Mouse (Mus musculus): ENCODE results near the gene Elf1.

The Elf1 gene

GRCm38 (mm10) chr14:79489150-79489549 is 8.2 kb downstream of the Elf1 start:
- no peak for DNase-seq (ENCODE audit: low read depth, low spot score)

GRCm38 (mm10) chr14:79490246-79490645 is 9.3 kb downstream of the Elf1 start:
- DNase-seq (ENCODE audit: low read depth, low spot score) = no peak

- DNase-seq (ENCODE audit: low read depth, low spot score) = no peak
Observed at GRCm38 (mm10) chr14:79494349-79494748, 13.4 kb downstream of the Elf1 start.

- DNase-seq (ENCODE audit: low read depth, low spot score) = no peak
Observed at GRCm38 (mm10) chr14:79499326-79499725, 18.3 kb downstream of the Elf1 start.

GRCm38 (mm10) chr14:79500756-79501155 is 19.8 kb downstream of the Elf1 start:
- no peak for DNase-seq (ENCODE audit: low read depth, low spot score)

- no peak for DNase-seq (ENCODE audit: low read depth, low spot score)
Observed at GRCm38 (mm10) chr14:79503371-79504075, 22.5 kb downstream of the Elf1 start.

GRCm38 (mm10) chr14:79504246-79505006 is 23.4 kb downstream of the Elf1 start:
- DNase-seq (ENCODE audit: low read depth, low spot score) = no peak

GRCm38 (mm10) chr14:79506207-79506606 is 25.2 kb downstream of the Elf1 start:
- no peak for DNase-seq (ENCODE audit: low read depth, low spot score)

- DNase-seq (ENCODE audit: low read depth, low spot score) = no peak
Observed at GRCm38 (mm10) chr14:79507846-79508245, 26.9 kb downstream of the Elf1 start.

- DNase-seq (ENCODE audit: low read depth, low spot score) = no peak
Observed at GRCm38 (mm10) chr14:79508662-79509305, 27.8 kb downstream of the Elf1 start.

- no peak for DNase-seq (ENCODE audit: low read depth, low spot score)
Observed at GRCm38 (mm10) chr14:79511521-79511920, 30.5 kb downstream of the Elf1 start.

GRCm38 (mm10) chr14:79513951-79514350 is 33.0 kb downstream of the Elf1 start:
- DNase-seq (ENCODE audit: low read depth, low spot score) = no peak

- DNase-seq (ENCODE audit: low read depth, low spot score) = no peak
Observed at GRCm38 (mm10) chr14:79515100-79515499, 34.1 kb downstream of the Elf1 start.

GRCm38 (mm10) chr14:79515511-79516242 is 34.7 kb downstream of the Elf1 start:
- DNase-seq (ENCODE audit: low read depth, low spot score) = no peak

GRCm38 (mm10) chr14:79516243-79516610 is 35.2 kb downstream of the Elf1 start:
- DNase-seq (ENCODE audit: low read depth, low spot score) = no peak

GRCm38 (mm10) chr14:79516751-79517150 is 35.8 kb downstream of the Elf1 start:
- DNase-seq (ENCODE audit: low read depth, low spot score) = no peak

- no peak for DNase-seq (ENCODE audit: low read depth, low spot score)
Observed at GRCm38 (mm10) chr14:79517185-79517740, 36.3 kb downstream of the Elf1 start.

GRCm38 (mm10) chr14:79518123-79518522 is 37.1 kb downstream of the Elf1 start:
- DNase-seq (ENCODE audit: low read depth, low spot score) = no peak

GRCm38 (mm10) chr14:79518761-79519662 is 38.0 kb downstream of the Elf1 start:
- DNase-seq (ENCODE audit: low read depth, low spot score) = no peak

GRCm38 (mm10) chr14:79519663-79519975 is 38.6 kb downstream of the Elf1 start:
- no peak for DNase-seq (ENCODE audit: low read depth, low spot score)

- no peak for DNase-seq (ENCODE audit: low read depth, low spot score)
Observed at GRCm38 (mm10) chr14:79520612-79521011, 39.6 kb downstream of the Elf1 start.
